Mouse (Mus musculus) CD4-positive, CD25-positive, alpha-beta regulatory T cell, adult 4 months (primary cell): ENCODE measurements around the gene Plce1. TPM values are rescaled to one million over a fixed set of nuclear protein-coding genes. Genes with fewer than 3 reads are reported as not detected.
"Not testable (repeated sequence)": the region's sequence is repeated elsewhere in the genome, so short reads cannot be mapped to it uniquely, and the experiment has no call there.

Experiments used
- ATAC-seq: one replicate; pipeline ENCODE4 v1.8.0; 2017
- polyA plus RNA-seq, 2 experiments: library from polyadenylated mRNA; unstranded; fragments of 100-300 nt; shearing (Covaris generic); gene quantifications; one replicate each; pipeline ENCODE4 v1.2.1; 2017

Gene Plce1
- polyA plus RNA-seq, 2 experiments from 2014 or later, result 0.09 to 0.20 TPM

DNA sequence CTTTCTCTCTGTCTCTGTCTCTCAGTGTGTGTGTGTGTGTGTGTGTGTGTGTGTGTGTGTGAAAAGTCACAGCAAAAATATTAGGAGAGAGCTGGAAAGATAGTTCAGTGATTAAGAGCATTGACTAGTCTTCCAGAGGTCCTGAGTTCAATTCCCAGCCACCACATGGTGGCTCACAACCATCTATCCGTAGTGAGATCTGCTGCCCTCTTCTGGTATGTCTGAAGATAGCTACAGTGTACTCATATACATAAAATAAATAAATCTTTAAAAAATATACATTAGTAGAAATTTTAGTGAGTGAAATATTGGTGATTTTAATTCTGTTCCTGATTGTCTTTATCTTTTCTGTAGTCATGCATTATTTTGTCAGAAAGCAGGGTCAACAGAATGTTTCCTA is 161.6 kb downstream of the Plce1 start:
- not testable (repeated sequence) for ATAC-seq

- no peak for ATAC-seq
Observed at GRCm38 (mm10) chr19:38644871-38645595, 164.1 kb downstream of the Plce1 start.

DNA sequence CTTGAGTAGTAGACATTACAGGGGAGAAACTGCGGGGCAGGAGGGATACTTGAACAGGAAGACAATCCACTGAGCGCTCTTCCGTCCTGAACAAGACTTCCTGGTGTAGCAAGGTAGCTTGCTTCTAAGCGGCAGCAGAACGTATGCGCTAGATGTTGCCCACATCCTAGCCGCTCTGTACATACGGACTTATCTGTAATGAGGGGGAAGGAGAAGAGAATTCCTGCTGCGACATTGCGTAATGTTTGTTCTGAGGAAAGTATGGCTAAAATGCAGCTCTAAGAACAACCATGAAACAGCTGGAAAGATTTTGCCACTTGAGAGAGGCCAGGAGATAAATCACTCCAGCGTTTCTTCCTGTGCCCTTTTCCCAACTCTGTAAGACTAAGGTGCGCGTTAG is 177.1 kb downstream of the Plce1 start:
- ATAC-seq, result no peak

GRCm38 (mm10) chr19:38665398-38665797 is 184.5 kb downstream of the Plce1 start:
- ATAC-seq, result no peak

GRCm38 (mm10) chr19:38672015-38672600 is 191.2 kb downstream of the Plce1 start:
- ATAC-seq, result no peak

DNA sequence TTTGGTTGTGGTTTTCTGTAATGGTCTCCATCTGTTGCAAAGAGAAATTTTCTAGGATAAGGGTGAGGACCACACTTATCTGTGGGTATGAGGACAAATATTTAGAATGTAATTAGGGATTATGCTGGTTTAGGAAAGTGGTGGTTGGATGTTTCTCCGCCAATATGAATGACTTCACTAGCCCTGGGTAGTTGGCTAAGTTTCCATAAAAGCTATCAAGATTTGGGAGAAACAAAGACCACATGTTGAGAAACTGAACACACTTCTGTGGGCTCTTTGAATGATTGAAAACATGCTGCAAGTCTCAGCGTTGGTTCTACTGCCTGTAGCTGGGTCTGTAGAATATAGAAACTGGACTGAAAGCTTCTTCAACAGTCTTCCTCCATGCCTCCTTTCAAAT is 193.0 kb downstream of the Plce1 start:
- no peak for ATAC-seq

DNA sequence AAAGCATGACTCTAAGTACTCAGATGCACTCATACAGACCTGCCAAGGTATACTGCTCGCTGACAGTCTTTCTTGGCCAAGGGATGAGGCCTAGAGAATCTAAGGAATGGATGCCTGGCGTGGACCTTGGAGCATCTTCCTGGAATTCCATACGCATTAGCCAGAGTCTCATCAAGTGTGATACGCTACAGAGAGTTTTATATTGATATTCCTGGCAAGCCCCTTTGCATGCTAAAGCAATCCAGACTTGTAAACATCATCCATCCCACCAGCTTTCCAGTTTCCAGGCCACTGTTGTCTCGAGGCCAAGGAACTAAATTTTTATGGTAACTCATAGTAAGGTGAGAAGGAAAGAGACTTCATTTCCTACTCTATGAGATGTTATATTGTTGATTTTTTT is 197.7 kb downstream of the Plce1 start:
- ATAC-seq, result no peak

DNA sequence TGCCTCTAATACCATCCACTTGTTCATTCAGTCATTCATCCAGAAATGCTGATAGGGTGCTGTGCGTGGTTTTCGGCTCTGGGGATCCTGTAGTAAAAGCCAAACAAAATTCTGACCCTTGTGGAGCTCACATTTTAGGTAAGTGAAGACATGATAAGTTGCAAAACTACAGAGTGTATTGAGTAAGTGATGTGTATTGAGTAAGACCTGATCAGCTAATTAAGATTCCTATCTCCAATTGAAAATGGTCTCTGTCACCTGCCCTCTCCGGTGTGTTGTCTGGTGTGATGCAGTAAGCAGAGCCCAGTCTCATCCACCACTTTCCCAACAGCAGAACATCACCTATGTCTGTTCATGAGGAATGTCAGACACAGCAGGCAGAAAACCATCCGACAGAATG is 198.6 kb downstream of the Plce1 start:
- ATAC-seq, result no peak

DNA sequence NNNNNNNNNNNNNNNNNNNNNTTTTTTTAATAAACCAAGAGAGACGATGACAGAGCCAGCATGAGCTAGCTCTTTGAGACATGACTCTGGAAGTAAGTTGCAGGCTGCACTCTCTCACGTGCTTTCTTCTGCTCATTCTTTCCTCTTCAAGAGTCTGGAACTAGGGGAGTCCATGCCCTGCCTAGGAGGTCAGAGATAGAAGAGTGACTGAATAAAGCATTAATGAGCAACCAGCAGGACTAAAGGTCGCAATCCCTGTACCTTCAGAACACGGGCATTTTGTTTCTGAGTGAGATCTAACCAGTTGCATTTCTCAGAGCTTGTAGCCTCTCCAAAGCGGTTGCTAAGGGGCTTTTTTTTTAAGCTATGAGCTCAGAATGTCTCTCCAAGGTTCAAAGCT is 206.4 kb downstream of the Plce1 start:
- no peak for ATAC-seq

DNA sequence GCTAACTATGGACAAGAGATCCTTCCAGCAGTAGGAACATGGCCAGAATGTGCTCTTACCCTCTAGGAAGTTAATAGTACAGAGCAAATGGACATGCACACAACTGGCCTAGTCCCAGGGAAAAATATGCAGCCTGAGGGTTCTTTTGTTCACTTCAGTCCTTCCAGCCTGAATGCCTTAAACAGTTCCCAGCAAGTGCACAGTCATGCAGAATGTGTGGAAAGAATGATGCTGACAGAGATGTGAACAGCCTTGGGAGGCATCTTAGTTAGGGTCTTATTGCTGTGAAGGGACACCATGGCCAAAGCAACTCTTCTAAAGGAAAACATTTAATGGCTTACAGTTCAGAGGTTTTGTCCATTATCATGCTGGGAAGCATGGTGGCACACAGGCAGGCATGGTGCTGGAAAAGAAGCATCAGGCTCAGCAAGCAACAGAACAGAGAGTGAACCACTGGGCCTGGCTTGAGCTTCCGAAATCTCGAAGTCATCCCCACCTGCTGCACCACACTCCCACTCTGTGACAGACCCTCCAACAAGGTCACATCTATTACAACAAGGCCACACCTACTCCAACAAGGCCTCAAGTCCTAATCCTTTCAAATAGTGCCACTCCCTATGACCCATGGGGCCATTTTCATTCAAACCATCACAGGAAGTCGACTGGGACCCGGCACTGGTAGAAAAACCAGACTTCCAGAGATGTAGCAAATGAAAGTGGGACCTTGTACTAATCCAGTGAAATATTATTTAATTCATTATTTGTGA is 208.0 kb downstream of the Plce1 start:
- no peak for ATAC-seq

- no peak for ATAC-seq
Observed at GRCm38 (mm10) chr19:38690276-38690675, 209.4 kb downstream of the Plce1 start.

DNA sequence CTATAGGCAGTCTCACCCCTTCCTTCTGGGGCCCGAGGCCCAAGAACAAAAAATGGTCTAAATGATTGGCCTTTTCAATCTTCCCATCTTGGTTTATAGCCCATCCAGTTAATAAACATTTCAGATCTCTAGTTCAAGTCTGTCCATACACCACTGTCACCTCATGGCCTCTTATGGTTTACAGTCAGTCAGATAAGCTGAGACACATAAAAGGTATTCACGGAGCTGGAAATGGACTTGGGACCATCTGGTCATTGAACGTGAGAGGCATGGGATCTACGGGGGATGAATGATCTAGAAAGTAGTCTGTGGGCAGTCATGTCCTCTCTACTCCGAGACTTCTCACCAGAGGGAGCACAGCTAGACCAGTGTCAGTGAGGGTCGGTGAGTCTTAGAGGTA is 210.6 kb downstream of the Plce1 start:
- no peak for ATAC-seq

GRCm38 (mm10) chr19:38693331-38693730 is 212.4 kb downstream of the Plce1 start:
- ATAC-seq, result no peak

DNA sequence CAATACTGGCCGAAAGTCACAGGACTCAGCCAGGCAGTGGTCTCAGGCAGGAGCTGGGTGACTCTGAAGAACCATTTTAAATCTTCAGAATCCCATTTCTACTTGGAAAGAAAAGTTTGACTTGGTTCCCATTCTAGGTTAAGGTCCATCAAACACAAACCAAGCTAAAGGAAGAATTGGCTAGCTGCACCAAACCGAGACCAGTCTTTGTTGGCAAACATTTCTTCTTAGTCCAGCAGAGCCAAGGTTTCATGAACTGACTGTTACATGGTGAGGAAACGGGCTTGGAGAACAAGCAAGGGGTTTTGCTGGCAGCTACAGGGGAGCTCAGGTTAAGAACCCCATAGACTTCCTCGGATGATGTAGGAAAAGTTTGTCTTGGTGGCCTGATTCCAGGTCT is 212.9 kb downstream of the Plce1 start:
- no peak for ATAC-seq

GRCm38 (mm10) chr19:38701776-38702175 is 220.9 kb downstream of the Plce1 start:
- ATAC-seq, result no peak

- ATAC-seq, result no peak
Observed at GRCm38 (mm10) chr19:38704742-38705141, 223.8 kb downstream of the Plce1 start.

DNA sequence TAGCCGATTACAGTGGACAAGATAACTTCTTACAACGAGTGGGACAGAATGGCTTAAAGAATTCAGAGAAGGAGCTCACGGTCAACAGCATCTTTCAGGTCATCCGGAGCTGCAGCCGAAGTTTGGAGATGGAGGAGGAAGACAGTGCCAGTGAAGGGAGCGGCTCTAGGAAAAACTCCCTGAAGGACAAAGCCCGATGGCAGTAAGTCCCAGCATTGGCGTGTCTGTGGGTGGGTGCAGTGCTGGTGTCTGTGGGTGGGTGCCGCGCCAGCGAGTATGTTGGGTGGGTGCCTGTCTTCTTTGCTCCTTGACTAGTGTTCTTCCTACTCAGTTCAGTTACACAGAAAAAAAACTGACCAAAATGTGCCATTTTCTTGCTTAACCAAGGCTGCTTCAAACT is 224.3 kb downstream of the Plce1 start:
- no peak for ATAC-seq

DNA sequence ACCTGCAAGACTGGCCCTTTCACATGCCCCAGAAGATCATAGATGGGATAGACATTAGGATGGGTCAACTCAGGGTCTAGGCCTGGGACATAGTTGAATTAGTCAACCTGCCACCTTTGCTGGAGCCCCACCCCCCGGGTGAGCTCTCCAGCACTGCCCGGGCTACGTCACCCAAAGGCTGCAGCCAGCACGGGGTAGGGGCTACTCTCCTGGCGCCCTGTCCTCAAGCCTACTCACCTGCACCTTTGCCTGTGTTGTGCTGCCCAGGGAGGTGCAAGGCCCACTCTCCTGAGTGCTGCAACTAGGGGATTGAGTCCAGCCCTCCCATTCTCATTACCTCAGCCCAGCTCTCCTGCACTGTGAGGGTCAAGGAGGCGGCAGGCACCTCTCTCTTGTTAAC is 225.5 kb downstream of the Plce1 start:
- no peak for ATAC-seq

DNA sequence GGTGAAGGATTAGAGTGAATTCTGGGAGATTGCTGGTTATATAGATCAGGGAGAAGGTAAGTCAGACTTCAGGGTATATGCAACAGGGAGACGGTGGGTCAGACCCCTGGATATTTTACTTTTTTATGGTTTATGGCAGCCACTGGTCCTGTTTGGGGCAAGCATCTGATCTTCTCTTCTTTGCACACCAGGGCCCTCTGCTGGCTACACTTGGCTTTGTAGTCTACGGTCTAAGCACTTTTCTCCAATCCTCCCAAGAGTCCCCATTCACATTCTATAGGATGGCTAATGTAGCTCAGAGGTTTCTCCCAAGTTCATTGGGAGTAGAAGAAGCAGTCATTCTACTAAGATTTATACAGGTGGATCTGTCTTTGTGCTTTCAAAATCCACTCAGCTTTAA is 228.5 kb downstream of the Plce1 start:
- ATAC-seq, result no peak

DNA sequence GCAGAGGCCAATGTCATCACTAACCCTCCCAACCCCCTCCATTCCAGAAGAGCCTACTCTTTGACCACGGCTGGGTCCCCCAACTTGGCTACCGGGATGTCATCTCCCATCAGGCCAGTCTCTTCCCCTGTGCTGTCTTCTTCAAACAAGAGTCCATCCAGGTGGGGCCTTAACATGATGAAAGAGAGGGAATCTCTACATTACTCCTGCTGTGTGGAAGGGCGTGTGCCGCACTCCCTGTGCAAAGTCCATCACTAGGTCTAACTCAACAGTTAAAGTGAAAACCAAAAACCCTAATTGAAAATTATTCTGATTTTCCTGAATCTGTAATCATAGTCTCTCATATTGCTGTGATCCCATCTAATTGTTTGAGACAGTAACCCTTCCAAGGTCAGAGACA is 240.9 kb downstream of the Plce1 start:
- no peak for ATAC-seq

DNA sequence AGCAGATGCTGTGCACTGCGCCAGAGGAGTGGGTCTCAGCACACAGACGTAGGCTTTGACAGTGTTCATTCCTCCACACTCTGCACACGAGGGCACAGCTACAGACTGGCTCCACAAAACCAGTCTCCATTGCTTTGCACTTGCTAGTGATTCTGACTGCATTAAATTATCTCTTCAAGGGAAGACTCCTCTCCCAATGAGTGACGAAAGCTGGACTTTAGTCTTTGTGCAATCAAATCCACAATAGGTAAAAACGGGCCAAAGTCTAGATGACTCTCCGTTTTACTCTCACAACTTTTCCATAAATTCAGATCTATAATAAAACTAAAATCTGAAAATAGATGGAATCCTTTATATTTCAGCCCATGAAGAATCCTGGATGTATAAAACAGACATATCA is 242.1 kb downstream of the Plce1 start:
- no peak for ATAC-seq

- no peak for ATAC-seq
Observed at GRCm38 (mm10) chr19:38723969-38724368, 243.1 kb downstream of the Plce1 start.

GRCm38 (mm10) chr19:38728842-38729241 is 247.9 kb downstream of the Plce1 start:
- ATAC-seq, result no peak

DNA sequence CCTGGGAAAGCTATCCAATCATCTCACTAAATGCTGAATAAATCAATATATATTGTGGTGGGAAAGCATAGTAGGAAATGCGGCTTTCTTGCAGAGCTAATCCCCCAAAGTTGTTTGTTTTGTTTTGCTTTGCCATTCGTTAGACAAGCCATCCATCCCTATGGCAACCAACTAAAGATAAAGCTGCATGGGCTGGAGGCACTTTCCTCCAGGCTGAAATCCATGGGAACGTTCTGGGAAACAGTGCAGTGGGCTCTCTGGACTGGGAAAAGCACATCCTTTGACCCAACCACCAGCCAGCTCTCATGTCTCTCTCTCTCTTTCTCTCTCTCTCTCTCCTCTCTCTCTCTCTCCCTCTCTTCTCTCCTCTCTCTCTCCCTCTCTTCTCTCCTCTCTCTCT is 248.4 kb downstream of the Plce1 start:
- ATAC-seq, result no peak
